Mouse (Mus musculus) kidney, adult 18-20 months (tissue): Measurements from ENCODE around the gene Med17.

Experiments used
- DNase-seq: peaks from one replicate; pipeline ENCODE4 v3.0.0; 2021

Med17 gene

DNA sequence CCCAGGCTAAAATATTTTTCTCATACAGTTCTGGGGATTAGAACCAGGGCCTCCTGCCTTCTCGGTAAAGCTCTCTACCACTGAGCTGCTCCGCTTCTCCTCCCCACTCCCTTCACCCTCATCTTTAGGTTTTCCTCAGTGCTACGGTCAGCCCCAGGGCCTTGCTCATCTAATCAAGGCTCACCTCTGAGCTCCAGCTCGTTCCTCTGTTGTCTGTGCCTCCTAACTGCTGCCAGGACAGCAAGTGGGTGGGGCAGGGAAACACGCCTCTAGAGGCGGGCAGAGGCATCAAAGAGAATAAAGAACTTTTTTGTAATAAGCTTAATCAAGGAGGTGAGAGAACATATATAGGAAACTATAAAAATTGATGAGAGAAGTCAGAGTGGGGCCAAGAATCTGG is 8.1 kb upstream of the Med17 start:
- DNase-seq, result no peak

DNA sequence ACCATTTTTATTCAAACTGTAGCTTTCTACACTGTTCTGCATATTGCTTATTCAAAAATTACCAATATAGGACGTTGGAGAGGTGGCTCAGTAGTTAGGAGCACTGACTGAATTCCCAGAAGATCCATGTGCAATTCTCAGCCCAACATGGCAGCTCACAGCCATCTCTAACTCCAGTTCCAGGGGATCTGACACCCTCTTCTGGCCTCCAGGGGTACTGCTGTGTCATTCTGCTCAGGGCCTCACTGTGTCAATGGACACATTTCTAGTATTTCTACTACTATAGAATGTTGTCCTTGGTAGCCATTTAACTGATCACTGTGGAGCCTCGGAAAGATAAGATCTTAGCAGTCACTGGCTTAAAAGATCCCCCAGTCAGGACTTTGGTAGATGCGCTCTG is 5.7 kb upstream of the Med17 start:
- peak; percentile 48 for DNase-seq

DNA sequence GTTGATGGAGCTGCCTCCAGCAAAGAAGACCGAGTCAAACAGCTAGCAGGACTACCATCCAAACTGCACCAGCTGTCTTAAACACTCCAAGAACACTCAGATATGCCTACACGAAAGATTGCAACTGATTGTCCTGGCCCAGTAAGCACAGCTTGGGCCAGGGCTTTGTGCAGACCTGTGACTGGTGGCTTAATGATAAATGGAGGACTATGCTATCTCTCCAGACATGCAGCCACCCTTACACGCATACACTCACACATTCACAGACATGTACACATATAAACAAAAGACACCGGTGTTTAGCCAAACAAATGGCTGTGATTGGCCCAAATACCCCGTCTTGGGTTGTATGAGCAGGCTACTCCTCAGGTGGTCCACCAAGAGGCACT is 754 bp upstream of the Med17 start:
- DNase-seq, result no peak

DNA sequence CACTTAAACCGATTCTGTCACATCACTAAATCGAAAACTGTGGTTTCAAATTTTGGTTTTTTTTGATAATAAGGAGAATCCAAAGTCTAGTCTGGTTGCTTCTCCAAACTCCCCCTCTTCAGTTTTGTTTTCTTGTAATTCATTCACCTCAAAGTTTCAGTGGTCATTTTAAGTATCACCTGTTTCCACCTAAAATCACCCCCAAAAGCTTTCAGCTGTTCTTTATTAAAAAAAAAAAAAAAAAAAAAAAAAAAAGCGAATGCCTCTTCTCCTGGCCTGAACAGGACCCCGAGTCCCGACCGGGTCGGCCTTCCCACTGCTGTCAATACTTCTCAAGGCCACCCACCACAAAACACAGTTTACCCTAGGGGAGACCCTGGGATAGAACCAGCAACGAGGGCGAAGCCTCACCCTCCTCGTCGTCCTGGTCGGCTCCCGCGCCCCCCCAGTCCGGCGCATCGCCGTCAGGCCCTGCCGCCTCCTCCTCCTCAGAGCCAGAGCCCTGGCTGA is 537 bp downstream of the Med17 start:
- DNase-seq, result no peak

DNA sequence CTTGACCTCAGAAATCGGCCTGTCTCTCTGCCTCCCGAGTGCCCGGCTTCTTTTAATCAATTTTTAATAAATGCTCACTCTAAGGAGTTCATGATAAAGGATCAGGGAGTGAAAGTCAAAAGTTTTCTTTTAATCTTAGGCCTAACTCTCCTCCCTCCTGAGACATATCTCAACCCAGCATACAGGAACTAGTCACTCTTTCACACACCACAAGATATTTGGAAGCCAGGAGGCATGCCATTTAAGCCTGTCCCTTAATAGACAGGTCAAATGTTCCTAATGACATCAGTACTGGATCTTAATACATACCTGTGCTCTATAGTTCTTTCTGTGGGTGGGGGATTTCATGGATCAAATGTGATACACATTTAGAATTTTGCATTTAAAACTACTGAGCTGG is 1.4 kb downstream of the Med17 start:
- DNase-seq, result no peak

DNA sequence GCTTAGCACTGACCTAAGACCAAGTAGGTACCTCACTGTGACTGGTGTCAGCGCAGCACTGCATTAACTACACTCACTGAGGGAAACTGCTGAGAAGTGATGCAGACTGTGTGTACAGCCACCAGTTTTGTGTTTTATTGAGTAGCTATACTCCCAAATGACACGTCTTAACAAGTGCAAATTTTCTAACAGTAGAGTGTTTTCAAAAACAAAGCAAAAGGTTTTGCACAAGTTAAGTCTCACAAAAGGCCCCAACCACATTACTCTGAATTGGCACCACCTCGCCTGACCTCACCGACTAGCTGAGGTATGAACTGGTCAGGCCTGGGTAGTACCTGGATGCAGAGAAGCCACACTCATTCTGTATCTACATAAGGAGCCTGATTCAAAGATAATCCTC is 2.9 kb downstream of the Med17 start:
- DNase-seq, result no peak

DNA sequence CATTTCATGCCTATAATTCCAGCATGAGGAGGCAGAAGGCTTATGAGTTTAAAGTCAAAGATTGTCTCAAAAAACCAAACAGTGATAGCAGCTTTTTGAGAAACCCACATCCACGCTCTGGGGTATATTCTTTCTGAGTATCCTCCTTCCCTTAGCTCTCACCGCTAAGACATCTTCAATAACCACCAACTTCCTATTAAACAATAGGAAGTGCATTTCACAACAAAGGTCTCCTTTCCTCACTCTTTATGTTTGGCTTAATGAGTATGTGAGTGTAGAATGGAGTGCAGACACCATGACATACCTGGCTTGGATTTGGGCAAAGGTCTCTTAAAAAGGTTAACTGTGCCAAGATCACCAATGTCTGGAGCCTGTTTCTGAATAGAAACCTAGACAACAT is 5.8 kb downstream of the Med17 start:
- no peak for DNase-seq

DNA sequence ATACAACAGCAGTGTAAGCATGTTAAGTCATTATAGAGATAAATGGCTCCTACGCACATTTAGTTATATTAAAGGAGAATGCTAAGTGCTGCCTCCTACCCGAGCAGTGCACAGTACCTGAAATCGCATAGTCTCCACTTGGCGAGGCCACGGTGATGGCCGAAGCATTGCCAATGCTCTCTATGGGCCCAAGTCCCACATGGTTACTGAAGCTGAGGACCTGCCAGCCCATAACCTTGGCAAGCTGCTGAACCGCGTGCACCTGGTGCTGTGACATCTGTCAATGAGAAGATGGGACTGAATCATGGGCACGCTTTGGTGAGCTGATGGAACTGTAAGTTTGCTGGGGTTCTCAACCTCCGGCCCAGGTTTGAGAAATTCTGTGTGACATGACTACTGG is 16.2 kb downstream of the Med17 start:
- DNase-seq, result no peak

DNA sequence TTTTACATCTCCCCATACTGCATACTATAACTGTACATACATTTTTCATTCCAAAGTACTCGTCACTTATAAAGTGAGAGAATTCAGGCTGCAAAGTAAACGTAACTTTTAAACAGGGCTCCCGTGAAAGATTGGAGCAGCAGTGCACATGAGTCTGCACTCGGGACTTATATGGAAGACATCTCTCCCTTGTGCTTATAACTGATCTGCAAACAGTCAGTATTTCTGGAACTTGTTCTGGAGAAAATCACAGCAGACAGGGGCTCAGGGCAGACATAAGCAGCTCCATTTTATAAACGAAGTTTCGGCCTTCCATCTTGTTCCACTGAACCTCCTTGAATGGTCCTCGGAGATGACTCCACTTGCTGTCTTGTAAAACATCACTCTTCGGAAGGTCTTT is 17.8 kb downstream of the Med17 start:
- DNase-seq, result no peak

DNA sequence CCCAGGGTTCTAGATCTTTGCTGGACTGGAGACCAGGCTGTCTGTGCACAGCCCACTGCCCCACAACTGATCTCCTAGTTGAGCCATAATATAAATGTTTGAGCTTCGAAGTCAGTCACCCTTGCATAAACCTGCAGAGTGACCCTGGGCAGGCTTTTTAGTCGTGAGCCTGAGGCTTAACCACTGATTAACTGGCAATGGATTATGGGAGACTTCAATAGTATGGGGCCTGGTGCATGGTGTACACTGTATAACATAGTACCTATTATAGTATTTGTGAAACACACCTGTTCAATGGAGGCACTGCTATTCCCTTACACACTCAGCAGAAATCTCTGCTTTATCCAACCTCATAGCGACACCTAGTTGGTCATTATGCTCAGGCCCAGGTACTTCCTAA is 23.5 kb downstream of the Med17 start:
- DNase-seq, result no peak

DNA sequence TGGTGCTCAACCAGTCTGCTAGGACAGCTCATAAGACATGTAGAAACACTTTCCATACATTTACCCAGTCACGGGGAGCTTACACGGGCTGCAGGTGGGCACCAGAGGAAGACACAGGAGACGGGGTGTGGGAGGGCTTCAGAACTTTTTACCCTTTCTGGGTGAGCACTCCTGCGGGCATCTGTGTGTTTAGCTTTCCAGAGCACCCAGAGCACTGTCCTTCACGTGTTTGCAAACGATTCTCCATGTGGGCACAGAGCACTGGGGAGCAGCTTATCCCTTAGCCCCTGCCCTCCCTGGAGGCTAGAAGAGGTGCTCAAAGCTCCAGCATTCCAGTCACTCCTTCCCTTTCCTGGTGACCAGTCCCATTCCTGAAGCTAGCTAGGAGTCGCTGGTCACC is 25.2 kb downstream of the Med17 start:
- no peak for DNase-seq

DNA sequence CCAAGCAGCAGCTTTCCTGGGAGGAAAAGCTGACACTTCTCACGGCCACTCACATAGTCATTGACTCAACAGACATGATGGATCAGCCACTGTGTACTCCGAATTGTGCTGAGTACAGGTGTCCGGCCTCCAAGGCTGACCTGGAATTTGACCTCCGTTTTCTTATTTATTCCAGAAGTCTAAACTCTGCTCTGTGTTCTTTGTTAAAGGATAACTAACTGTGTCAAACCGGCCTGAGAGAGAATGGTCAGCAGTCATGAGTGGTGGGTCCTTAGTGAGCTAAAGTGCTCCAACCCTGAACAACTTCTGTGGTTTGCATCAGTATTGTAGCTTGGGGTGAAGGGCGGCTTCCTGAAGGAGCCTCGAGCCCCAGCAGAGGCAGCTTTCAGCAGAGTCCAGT is 27.5 kb downstream of the Med17 start:
- DNase-seq, result peak; percentile 67

DNA sequence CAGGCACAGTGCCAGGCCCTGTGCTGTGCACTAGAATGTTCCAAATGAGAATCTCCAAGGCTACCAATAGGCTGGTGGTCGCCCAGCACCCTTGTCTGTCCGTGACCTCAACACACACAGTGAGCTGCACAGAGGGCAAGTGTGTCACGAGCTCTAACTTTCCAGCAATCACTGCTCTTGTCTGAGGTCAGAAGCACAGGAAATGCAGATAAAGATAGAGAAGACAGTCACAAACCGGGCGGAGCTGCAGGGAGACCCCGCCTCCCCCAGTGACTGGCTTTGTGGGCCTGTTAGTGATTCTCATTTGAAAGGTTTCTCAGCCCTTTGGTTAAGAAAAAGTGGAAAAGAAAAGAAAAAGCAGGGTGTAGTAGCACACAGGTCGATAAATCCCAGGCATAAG is 29.4 kb downstream of the Med17 start:
- DNase-seq, result no peak

DNA sequence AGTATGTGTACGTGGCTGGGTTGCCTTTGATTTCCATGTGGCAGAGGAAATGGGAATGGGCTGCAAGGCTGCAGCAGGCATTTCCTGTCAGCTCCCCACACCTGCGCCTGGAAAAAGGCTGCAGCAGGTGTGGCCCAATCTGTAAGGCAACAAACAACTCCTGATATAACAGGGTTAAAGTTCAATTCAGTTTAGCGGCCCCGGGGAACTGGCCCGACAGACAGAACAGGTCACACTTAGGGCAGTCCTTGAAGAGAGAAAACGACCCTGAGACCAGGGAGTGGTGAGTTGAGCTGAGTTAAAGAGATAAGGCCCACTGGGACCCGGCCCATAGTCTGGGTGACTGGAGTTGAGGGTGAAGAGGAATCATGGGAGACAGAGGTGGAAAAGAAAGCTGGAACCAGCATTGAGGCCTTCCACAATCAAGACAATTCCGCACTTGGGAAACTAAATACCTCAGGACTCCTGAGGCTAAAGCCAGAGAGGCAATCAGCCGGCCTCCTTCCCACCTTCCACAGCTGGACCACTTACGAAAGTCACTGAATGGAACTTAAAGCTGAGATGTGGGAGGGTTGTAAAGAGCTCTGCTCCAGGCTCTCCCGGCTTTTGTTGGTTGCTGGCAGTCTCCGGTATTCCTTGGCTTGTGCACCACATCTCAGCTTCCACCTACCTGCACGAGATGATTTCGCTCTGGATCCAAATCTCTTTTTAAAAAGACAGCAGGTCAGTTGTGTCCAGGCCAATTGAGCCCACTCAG is 34.2 kb downstream of the Med17 start:
- no peak for DNase-seq

DNA sequence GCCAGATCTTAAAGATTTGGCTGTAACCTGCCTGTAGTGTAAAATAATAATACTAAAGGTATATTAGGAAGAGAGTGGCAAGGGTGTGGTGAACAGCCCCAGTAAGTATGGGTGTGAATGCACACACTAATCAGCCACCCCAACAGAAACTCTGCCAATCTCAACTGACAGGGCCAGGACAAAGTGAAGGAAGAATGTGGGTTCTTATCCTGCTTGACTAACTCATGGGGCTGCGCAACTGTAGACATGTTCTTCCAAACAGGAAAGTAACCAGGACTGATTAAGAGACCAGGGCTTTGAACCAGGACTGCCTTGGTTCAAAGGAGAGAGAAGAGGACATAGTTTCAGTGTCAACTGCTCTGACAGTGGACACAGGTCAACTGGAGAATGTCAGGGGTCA is 37.6 kb downstream of the Med17 start:
- no peak for DNase-seq

DNA sequence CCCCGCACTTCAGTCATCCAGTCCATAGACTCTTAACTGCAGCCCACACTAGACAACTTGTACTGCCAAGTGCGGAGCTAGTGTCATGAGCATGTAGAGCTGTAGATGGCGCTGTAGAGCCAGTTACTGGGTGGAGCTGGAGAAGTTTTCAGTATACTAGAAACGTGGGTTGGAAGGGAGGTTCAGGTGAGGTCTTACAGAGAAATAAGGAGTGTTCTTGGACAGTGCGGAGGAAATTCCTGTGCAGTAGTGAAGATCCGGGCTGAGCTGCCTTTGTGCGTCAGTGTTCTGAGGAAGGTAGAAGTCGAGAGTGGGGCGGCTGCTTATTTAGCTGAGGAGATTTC is 38.2 kb downstream of the Med17 start:
- peak; percentile 84 for DNase-seq

DNA sequence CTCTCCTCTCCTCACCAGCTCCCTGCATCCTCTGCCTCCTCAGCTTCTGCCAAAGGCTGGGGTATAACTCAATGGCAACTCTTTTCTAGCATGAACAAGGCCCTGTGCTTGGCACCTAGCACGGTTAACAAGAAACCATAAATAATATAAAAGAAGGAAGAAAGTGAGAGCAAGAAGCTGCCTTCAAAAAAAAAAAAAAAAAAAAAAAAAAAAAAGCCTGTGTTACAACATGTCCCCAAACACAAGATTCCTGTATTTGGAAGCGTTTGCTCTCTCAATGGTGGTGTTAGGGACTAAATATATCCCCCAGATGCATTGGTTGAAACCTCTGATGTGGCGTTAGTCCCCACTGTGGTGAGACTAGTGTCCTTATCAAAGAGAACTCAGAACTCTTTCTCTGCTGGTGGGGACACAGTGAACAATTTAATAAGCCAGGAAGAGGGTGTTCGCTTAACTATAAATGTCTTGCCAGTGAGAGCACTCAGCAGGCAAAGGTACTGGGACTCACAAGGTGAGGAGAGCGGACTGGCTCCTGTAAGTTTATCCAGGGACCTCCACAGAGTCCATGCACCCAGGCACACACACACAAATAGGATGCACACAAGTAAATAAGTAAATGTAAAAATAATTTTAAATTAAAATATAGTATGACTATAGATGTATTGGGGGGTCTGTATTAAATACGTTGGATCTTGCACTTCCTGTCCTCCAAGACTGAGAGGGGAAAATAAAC is 38.7 kb downstream of the Med17 start:
- DNase-seq, result no peak

DNA sequence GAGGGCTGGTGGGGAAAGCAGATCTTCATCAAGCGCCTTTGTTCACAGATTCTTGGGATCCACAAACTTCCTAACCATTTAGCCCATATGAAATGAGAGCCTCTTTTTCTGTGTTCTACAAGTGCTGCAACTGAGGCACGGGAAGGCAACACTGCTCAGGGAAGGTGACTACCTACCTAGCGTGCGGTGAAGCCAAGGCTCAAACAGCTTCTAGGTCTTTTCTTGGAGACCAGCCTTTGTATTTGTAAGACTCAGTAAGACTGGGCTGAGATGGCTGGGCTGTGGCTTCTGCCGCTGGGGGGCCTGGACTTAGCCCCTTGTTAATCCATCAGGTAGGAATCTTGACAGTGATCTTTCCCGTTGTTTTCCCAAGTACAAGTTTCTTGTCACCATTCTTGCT is 39.7 kb downstream of the Med17 start:
- no peak for DNase-seq

DNA sequence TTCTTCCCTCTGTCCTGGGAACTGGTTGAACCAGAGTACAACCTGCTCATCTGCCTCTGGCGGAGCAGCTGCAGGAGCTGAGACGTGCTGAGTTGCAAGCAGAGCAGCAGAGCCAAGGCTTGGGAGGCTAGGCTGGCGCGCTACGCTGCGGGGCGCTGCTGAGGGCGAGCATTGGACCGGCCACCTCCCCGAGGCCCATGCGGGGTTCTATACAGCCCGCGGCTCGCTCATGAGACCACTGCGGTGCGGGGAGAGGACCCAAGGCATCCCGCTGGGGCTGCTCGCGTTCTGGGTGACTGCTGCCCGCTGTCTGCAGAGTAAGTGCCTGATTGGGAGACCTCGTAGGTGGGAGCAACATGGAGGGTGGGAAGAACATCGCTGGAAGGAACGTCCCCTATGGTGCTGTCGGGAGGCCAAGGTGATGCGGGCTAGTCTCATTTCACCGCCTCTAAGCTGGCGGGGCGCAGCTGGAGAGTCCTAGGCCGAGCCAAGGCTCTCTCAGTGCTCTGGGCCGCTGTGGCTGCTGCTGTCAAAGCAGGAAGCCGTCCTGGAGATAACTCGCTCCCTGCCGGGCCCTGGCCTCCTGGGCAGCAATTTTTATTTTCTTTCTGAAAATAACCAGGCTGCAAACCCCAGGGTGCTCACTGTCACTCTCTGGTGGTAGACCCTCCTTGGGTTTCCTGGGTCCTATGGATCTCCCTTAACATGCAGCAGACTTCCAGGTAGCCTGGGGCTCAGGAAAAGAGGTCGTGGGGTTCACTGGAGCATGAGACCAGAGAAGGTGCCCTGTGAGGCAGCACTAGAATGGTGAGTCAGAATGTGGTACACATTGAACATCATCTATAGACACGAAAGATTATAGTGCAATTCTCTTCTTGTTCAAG is 40.4 kb downstream of the Med17 start, which contains the start of gene Vstm5:
TSS of gene Vstm5 (plus strand) at position 4 of the 884 bp plus-strand sequence.
- peak; percentile 58 for DNase-seq

DNA sequence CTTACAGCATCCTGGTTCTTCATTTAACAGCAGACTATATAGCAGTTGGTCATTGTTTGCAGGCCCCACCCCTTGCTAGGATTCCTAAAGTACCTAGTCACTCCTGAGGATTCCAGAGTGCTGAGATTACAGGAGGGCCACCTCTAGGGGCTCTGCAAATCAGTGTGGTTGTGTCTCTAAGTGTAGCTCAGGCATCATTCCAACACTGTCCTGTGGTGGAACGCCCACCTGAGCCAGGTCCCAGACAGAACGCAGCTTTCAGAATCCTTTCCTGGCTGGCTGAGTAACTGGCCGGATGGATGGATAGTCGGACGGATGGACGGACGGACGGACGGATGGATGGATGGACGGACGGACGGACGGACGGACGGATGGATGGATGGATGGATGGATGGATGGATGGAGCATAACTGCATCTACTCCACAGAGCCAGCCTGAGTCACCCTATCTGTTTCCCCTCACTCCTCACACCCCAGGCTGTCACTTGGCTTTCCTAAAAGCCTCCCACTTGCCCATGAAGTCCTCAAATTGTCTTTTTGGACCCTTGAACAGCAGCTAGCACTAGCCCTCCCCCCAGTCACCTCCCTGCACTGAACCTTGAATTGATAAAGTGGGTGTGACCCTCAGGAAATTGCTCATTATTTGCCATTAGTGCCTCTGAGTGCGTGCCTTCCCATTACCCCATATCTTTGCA is 41.3 kb downstream of the Med17 start:
- no peak for DNase-seq

DNA sequence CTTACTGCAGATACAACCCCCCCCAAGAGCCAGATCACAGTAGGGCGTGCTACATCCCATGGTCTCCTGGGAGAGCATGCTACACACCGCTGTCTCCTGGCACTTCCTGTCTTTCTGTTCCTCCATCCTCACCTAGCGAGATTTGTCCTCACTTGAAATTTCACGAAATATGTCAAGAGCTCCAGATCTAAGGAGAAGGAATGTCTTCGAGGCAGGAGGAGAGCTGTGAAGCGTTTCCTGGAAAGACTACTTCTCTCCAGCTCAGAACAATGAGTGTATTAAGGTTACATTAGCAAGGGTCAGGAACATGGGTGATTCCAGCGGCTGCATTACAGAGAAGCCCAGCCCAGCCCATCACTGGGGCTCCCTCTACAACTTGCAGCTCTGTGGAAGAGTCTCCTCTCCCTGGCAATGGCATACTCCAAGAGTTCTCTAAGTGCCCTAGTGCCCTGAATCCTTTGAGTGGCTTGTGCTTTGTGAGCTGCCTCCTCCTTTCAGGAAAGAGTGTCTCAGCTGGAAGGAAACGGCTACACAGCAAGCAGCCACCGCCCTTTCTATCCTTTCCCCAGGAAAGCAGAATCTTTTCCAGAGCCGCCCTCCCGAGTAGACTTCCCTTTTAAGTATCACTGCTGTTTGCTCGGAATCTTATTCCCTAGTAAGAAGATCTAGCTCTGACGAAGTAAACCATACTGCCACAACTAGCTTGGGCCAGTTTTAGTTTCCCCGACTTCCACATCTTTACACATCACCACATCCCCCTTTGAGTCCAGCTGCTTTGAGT is 42.0 kb downstream of the Med17 start:
- DNase-seq, result no peak

DNA sequence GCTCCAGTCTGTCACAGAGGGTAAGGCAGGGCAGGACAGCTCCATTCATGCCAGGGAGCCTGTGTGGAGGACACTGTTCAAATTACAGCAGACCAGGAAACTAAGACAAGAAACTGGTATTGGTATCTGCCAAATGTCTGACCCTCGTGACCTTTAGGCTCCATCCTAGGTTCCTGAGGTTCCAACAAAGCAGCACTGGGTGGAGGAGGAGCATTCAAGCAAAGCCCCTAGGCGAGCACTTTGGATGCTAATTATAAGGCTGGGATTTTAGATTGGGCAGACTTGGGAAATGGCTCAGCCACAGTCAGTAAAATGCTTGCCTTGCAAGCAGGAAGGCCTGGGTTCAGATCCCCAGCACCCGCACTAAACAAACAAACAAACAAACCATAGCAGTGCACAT is 43.7 kb downstream of the Med17 start:
- no peak for DNase-seq
